Mouse (Mus musculus): ENCODE results near the gene Nfkb2.
A peak's percentile ranks its signal among the peaks of the same experiment; 100 is the strongest.

The Nfkb2 gene

GRCm38 (mm10) chr19:46304216-46304841, at the start of gene Nfkb2:
Gene Nfkb2 (plus strand): TSS chr19:46304320.
- peak; percentile 81 to 82 for DNase-seq

GRCm38 (mm10) chr19:46264762-46265161, 39.4 kb upstream of the Nfkb2 start:
- DNase-seq, result no peak

GRCm38 (mm10) chr19:46275307-46275706, 28.8 kb upstream of the Nfkb2 start:
- no peak for DNase-seq

GRCm38 (mm10) chr19:46282081-46282849, 21.9 kb upstream of the Nfkb2 start:
- DNase-seq, result no peak

- peak; percentile 36 to 43 for DNase-seq
Measured at GRCm38 (mm10) chr19:46284686-46285085, 19.4 kb upstream of the Nfkb2 start.

GRCm38 (mm10) chr19:46285631-46286030, 18.5 kb upstream of the Nfkb2 start:
- DNase-seq, result no peak

GRCm38 (mm10) chr19:46286047-46286446, 18.1 kb upstream of the Nfkb2 start:
- DNase-seq, result peak; percentile 92 to 94

- DNase-seq, result no peak
Measured at GRCm38 (mm10) chr19:46286926-46287325, 17.2 kb upstream of the Nfkb2 start.

DNA sequence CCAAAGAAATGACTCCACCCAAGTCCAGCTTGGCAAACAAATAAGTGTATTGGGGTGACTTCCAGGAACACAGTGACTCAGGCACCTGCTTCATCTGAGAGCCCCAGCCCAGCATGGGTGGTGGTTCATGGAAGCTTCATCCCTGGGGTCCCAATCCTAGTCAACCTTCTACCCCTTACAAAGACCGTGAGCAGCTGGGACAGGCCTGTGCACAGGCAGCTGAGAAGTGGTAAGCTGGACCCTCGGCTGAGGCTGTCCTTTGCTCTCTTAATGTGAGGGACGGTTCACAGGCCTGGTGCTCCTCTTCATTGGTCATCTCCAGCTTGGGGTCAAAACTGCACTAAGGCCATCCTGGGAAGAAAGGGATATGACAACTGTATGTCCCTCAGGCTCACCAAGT, 16.6 kb upstream of the Nfkb2 start:
- DNase-seq, result no peak

GRCm38 (mm10) chr19:46290535-46291105, 13.5 kb upstream of the Nfkb2 start:
- no peak for DNase-seq

- DNase-seq, result no peak
Measured at GRCm38 (mm10) chr19:46296938-46297337, 7.2 kb upstream of the Nfkb2 start.

GRCm38 (mm10) chr19:46300294-46301045, 3.6 kb upstream of the Nfkb2 start:
- no peak for DNase-seq

DNA sequence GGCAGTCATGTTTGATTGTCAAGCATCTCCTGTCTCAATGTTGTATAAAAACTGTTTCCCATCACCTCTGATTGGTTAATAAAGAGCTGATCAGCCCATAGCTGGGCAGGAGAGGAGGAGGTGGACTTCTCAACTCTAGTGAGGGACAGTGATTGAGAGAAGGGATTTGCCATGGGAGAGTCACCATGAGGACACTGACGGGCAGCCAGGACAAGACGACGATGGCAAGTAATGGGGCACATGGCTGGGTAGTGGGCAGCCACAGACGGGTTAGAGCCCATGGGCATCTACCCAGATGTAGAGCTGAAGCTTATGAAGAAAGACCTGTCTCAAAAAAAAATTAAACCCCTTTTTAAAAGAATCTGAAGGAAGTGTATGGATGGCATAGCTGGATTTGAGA, 1.6 kb upstream of the Nfkb2 start:
- no peak for DNase-seq

- no peak for DNase-seq
Measured at GRCm38 (mm10) chr19:46303251-46304215, 587 bp upstream of the Nfkb2 start.

DNA sequence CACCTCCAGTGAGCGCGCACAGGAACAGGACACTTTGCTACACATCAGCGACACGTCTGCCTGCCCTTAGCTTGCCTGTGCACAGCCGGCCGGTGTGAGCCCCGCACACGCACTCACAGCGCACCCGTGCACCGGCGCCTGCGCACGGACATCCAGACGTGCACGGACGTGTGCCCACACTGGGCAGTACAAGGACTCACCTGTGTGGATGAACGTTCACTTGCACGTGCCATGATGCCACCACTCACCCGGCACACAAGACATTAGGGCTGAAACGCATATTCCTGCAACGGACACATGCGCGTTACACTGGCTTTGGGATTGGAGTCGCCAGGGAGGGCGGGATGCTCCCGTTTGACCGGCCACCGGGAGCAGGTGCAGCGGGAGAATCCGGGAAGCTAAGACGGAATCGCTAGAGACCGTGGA, 801 bp downstream of the Nfkb2 start:
- peak in 1 of 2 experiments; percentile 12 for DNase-seq

DNA sequence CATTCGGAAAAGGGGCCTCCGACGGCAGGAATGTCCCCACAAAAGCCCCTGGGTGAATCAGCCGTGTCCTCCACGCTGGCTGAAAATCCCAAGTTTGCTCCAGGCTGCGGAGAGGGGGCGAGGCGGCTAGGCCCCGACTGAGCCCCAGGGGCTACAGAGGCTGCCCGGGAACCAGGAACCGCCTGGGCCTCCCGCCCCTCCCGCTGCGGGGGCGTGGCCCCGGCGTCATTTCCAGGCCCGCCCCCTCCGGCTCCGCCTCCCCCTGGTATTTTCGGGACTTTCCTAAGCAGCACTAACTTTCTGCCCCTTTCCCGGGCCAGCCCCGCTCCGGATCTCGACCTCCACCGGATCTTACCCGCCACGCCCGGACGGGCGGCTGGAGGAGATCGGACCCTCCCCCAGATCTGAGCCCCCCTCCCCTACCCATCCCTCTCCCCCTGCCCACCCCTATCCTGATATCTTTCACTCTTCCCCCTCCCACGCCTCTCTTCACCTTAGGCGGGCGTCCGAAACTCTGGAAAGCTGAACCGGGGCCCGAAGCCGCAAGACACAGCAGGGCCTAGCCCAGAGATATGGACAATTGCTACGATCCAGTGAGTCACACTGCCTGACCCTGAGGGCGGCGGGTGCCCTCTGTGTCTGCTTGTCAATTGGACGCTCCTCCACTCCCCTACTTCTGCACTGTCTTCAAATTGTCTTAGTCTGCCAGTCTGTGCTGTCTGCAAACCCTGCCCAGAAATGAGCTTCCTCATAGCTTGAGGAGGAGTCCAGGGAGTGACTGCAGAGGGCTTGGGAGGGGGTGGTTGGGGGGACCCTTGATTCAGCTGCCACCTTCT, 1.5 kb downstream of the Nfkb2 start:
- DNase-seq, result peak in 1 of 2 experiments; percentile 39

DNA sequence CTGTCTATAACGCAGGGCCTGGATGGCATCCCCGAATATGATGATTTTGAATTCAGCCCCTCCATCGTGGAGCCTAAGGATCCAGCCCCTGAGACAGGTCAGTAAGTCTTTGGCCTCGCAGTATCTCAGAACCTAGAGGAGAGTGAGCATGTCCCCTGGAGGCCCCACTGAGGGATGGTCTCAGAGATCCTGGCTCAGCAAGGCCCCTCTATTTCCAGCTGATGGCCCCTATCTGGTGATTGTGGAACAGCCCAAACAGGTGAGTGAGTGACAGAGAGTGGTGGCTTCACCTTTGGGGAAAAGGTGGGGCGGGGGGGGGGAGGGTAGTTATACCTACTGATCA, 2.1 kb downstream of the Nfkb2 start:
- no peak for DNase-seq

GRCm38 (mm10) chr19:46306751-46307289, 2.7 kb downstream of the Nfkb2 start:
- DNase-seq, result no peak

DNA sequence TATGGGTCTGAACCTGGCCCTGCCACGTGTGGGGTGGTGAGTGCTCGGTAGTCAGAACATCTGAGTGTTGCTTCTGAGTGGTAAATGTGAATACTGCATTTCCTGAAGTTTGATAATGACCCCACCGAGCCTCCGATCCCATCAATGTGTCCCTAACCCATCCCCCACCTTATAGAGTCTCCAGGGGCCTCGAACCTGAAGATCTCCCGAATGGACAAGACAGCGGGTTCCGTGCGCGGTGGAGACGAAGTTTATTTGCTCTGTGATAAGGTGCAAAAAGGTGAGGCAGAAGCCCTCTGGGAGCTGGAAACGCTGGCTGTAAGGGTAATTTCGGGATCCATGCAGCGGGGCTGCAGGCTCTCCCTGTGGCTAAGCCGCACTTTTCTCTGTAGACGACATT, 3.7 kb downstream of the Nfkb2 start:
- no peak for DNase-seq

DNA sequence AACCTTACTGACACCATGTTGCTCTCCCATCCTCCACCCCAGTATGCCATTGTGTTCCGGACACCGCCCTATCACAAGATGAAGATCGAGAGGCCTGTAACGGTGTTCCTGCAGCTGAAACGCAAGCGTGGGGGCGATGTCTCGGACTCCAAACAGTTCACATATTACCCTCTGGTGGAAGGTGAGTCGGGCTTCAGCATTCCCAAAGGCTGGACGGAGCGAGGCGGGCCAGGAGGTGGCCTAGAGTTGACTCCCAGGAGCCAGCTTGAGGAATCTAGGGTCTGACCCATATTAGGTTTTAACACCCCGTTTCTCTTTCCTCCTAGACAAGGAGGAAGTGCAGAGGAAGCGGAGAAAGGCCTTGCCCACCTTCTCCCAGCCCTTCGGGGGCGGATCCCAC, 4.2 kb downstream of the Nfkb2 start:
- peak in 1 of 2 experiments; percentile 18 for DNase-seq

All from cerebellum, postnatal 36 days (tissue).